Mouse (Mus musculus) megakaryocyte progenitor cell, adult 5-6 weeks (primary cell): Measurements from ENCODE around the gene Nosip. TPM values are rescaled to one million over a fixed set of nuclear protein-coding genes. Genes with fewer than 3 reads are reported as not detected.

Experiments
- total RNA-seq, 2 experiments: library from RNA; stranded (forward) in 1 of 2; stranded (reverse) in 1 of 2; fragments of 157-497, 149-512 nt in 1 of 2; fragments of 200-1000 nt in 1 of 2; gene quantifications; 2 replicates each; pipeline versions ENCODE4 v1.2.3 to v1.2.4; 2015 to 2017

Nosip gene
- total RNA-seq, 2 experiments from 2014 or later: 45.0 to 49.2 TPM

Other genes starting within 250 kb of the Nosip start
Only the 30 nearest of the 36 such genes appear.
- gene Pnkp, start 205.3 kb upstream of the Nosip start, total RNA-seq (2015): 43.4 and 49.9 TPM in 2 replicates
- 60.7 and 69.8 TPM in 2 replicates for gene Pnkp, start 205.3 kb upstream of the Nosip start, total RNA-seq (2017)
- 55.3 and 63.9 TPM in 2 replicates for gene Ptov1, start 192.6 kb upstream of the Nosip start, total RNA-seq (2015)
- gene Ptov1, start 192.6 kb upstream of the Nosip start, total RNA-seq (2017): 25.5 and 41.5 TPM in 2 replicates
- 26.0 and 36.8 TPM in 2 replicates for gene Med25, start 169.7 kb upstream of the Nosip start, total RNA-seq (2015)
- gene Med25, start 169.7 kb upstream of the Nosip start, total RNA-seq (2017): 11.4 and 14.5 TPM in 2 replicates
- gene Fuz, start 166.3 kb upstream of the Nosip start, total RNA-seq (2015): 9.8 and 10.6 TPM in 2 replicates
- 16.6 and 19.9 TPM in 2 replicates for gene Fuz, start 166.3 kb upstream of the Nosip start, total RNA-seq (2017)
- 36.1 and 40.4 TPM in 2 replicates for gene Ap2a1, start 132.9 kb upstream of the Nosip start, total RNA-seq (2015)
- gene Ap2a1, start 132.9 kb upstream of the Nosip start, total RNA-seq (2017): 25.8 and 39.8 TPM in 2 replicates
- not detected in 2 replicates for gene Tsks, start 119.2 kb upstream of the Nosip start, total RNA-seq (2015)
- gene Tsks, start 119.2 kb upstream of the Nosip start, total RNA-seq (2017): not detected in 2 replicates
- 0.42 and 0.54 TPM in 2 replicates for gene Cpt1c, start 87.6 kb upstream of the Nosip start, total RNA-seq (2015)
- gene Cpt1c, start 87.6 kb upstream of the Nosip start, total RNA-seq (2017): 0.25 and 1.6 TPM in 2 replicates
- gene Prmt1, start 75.9 kb upstream of the Nosip start, total RNA-seq (2015): 147 and 153 TPM in 2 replicates
- 113 and 135 TPM in 2 replicates for gene Prmt1, start 75.9 kb upstream of the Nosip start, total RNA-seq (2017)
- 71.9 and 79.5 TPM in 2 replicates for gene Irf3, start 64.8 kb upstream of the Nosip start, total RNA-seq (2015)
- gene Irf3, start 64.8 kb upstream of the Nosip start, total RNA-seq (2017): 70.4 and 89.4 TPM in 2 replicates
- gene Bcl2l12, start 63.7 kb upstream of the Nosip start, total RNA-seq (2015): 22.6 and 25.9 TPM in 2 replicates
- 26.2 and 28.0 TPM in 2 replicates for gene Bcl2l12, start 63.7 kb upstream of the Nosip start, total RNA-seq (2017)
- gene Scaf1, start 46.1 kb upstream of the Nosip start, total RNA-seq (2015): 19.5 and 21.9 TPM in 2 replicates
- gene Scaf1, start 46.1 kb upstream of the Nosip start, total RNA-seq (2017): 8.7 and 11.2 TPM in 2 replicates
- gene Rras, start 44.5 kb upstream of the Nosip start, total RNA-seq (2015): 4.8 and 6.1 TPM in 2 replicates
- 1.1 TPM in 1 of 2 replicates, not detected in the other for gene Rras, start 44.5 kb upstream of the Nosip start, total RNA-seq (2017)
- 20.5 and 21.7 TPM in 2 replicates for gene Prr12, start 9.5 kb upstream of the Nosip start, total RNA-seq (2015)
- 2.8 and 4.0 TPM in 2 replicates for gene Prr12, start 9.5 kb upstream of the Nosip start, total RNA-seq (2017)
- gene Prrg2, start 248 bp downstream of the Nosip start, total RNA-seq (2015): 2.6 and 4.7 TPM in 2 replicates
- 3.0 and 4.2 TPM in 2 replicates for gene Prrg2, start 248 bp downstream of the Nosip start, total RNA-seq (2017)
- gene Rcn3, start 29.8 kb downstream of the Nosip start, total RNA-seq (2015): 4.6 and 7.8 TPM in 2 replicates
- 5.4 TPM in 2 replicates for gene Rcn3, start 29.8 kb downstream of the Nosip start, total RNA-seq (2017)
- 0.54 and 0.62 TPM in 2 replicates for gene Fcgrt, start 41.4 kb downstream of the Nosip start, total RNA-seq (2015)
- gene Fcgrt, start 41.4 kb downstream of the Nosip start, total RNA-seq (2017): 3.9 TPM in 2 replicates
- 3,046 and 3,197 TPM in 2 replicates for gene Rps11, start 62.0 kb downstream of the Nosip start, total RNA-seq (2015)
- 1,081 and 1,541 TPM in 2 replicates for gene Rps11, start 62.0 kb downstream of the Nosip start, total RNA-seq (2017)
- gene Rpl13a, start 66.3 kb downstream of the Nosip start, total RNA-seq (2015): 2,930 and 3,118 TPM in 2 replicates
- gene Rpl13a, start 66.3 kb downstream of the Nosip start, total RNA-seq (2017): 3,320 and 3,859 TPM in 2 replicates
- not detected in 2 replicates for gene Gm45713, start 73.8 kb downstream of the Nosip start, total RNA-seq (2015)
- 1.4 TPM in 1 of 2 replicates, not detected in the other for gene Gm45713, start 73.8 kb downstream of the Nosip start, total RNA-seq (2017)
- 8.2 and 8.5 TPM in 2 replicates for gene Flt3l, start 74.0 kb downstream of the Nosip start, total RNA-seq (2015)
- 4.7 and 7.0 TPM in 2 replicates for gene Flt3l, start 74.0 kb downstream of the Nosip start, total RNA-seq (2017)
- 114 and 146 TPM in 2 replicates for gene Pih1d1, start 91.9 kb downstream of the Nosip start, total RNA-seq (2015)
- 34.9 and 61.8 TPM in 2 replicates for gene Pih1d1, start 91.9 kb downstream of the Nosip start, total RNA-seq (2017)
- 57.5 and 59.3 TPM in 2 replicates for gene Aldh16a1, start 92.2 kb downstream of the Nosip start, total RNA-seq (2015)
- gene Aldh16a1, start 92.2 kb downstream of the Nosip start, total RNA-seq (2017): 23.4 and 25.8 TPM in 2 replicates
- 0.07 TPM in 1 of 2 replicates, not detected in the other for gene Slc17a7, start 101.5 kb downstream of the Nosip start, total RNA-seq (2015)
- not detected in 2 replicates for gene Slc17a7, start 101.5 kb downstream of the Nosip start, total RNA-seq (2017)
- not detected in 2 replicates for gene Gfy, start 117.1 kb downstream of the Nosip start, total RNA-seq (2015)
- not detected in 2 replicates for gene Gfy, start 117.1 kb downstream of the Nosip start, total RNA-seq (2017)
- not detected in 2 replicates for gene Pth2, start 118.6 kb downstream of the Nosip start, total RNA-seq (2015)
- gene Pth2, start 118.6 kb downstream of the Nosip start, total RNA-seq (2017): not detected in 2 replicates
- 0.15 TPM in 1 of 2 replicates, not detected in the other for gene Ccdc155, start 142.5 kb downstream of the Nosip start, total RNA-seq (2015)
- gene Ccdc155, start 142.5 kb downstream of the Nosip start, total RNA-seq (2017): 0.34 TPM in 1 of 2 replicates, not detected in the other
- gene Dkkl1, start 149.7 kb downstream of the Nosip start, total RNA-seq (2015): 3.8 and 5.4 TPM in 2 replicates
- 4.2 and 5.6 TPM in 2 replicates for gene Dkkl1, start 149.7 kb downstream of the Nosip start, total RNA-seq (2017)
- 2.2 TPM in 1 of 2 replicates, not detected in the other for gene Tead2, start 153.3 kb downstream of the Nosip start, total RNA-seq (2015)
- gene Tead2, start 153.3 kb downstream of the Nosip start, total RNA-seq (2017): 0.20 TPM in 1 of 2 replicates, not detected in the other
- gene Cd37, start 176.7 kb downstream of the Nosip start, total RNA-seq (2015): 104 and 124 TPM in 2 replicates
- gene Cd37, start 176.7 kb downstream of the Nosip start, total RNA-seq (2017): 76.6 and 81.9 TPM in 2 replicates
- not detected in 2 replicates for gene Slc6a16, start 178.7 kb downstream of the Nosip start, total RNA-seq (2015)
- not detected in 2 replicates for gene Slc6a16, start 178.7 kb downstream of the Nosip start, total RNA-seq (2017)